8 mouse cellular contexts compared by ENCODE assay signal in the genomic region with DNA sequence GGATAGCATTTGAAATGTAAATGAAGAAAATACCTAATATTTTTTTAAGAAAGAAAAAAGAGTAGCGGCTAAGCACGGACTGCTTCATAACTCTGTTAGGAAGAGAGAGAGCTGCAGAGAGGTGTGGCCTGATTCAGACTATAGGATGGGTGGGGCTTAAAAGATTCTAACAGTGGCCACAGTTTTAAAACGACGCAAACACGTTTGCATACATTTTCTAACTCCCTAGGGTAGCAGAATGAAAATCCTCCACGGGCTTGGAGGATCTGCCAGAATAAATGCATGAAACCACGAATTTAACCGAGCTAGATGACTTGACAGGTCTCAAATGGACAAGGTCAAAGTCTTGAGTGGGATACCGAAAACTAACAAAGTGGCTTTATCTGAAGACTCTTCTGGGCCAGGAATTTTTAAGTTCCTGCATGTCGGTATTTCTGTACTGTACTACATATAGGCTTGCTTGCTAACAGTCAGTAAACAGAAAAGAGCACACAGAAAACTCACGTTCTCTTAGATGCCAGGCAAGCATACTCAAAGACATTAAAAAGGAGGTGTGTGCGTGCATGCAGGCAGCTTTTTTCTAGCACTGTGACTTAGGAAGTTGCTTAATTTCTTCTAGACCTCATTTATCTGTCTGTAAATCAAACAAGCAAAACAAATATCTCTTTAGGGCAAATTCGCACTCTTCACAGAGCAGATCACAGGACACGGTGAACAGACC. TPM values are rescaled to one million over a fixed set of nuclear protein-coding genes. Genes with fewer than 3 reads are reported as not detected.
DNase-seq lines count a peak whose midpoint lies in the region; ATAC-seq and TF ChIP-seq lines count a peak whose summit lies in the region.

No protein-coding gene starts in this region.

- DNase-seq in kidney, postnatal 0 days (ENCODE audit: low spot score) = peak; percentile 56
- no peak for DNase-seq in kidney, adult 8-10 months
- DNase-seq in layer of hippocampus, postnatal 36 days = no peak
- DNase-seq in gastrocnemius, adult 18-20 months (ENCODE audit: low spot score) = no peak
- no peak for DNase-seq in right cerebral cortex, postnatal 10 days (ENCODE audit: low spot score in 2 of 2)

- no peak overlapping the region for H3K27ac ChIP-seq in kidney, postnatal 0 days
- H3K27ac ChIP-seq in brown adipose tissue, adult 24 weeks (replicated peaks; ENCODE audit: low read depth, low read length) = no peak overlapping the region
- no peak overlapping the region for H3K27ac ChIP-seq in hindbrain, embryonic 15.5 days (replicated peaks)
- no peak overlapping the region for H3K27ac ChIP-seq in midbrain, embryonic 12.5 days (replicated peaks)

- ATAC-seq in kidney, postnatal 0 days (replicated peaks; ENCODE audit: low FRiP score, low read depth) = 0 out of 2 replicates have a peak, but pooled peaks have one; percentile 4
- ATAC-seq in hindbrain, embryonic 15.5 days (ENCODE audit: low FRiP score, low read depth) = peak; percentile 46
- peak; percentile 36; the same call in 1 of the 2 replicates for ATAC-seq in midbrain, embryonic 12.5 days (ENCODE audit: low FRiP score, low read depth)

- WGBS in kidney, postnatal 0 days = 23% methylated on average over 14 of the region's 14 CpGs
- WGBS in hindbrain, embryonic 15.5 days = 30% methylated on average over 14 of the region's 14 CpGs
- WGBS in midbrain, embryonic 12.5 days = 33% methylated on average over 14 of the region's 14 CpGs

- peaks cover 8% of the 10 kb centered on the region; the same call in 1 of the 2 replicates for H3K4me1 ChIP-seq in kidney, postnatal 0 days (replicated peaks; ENCODE audit: insufficient read depth, low read length)
- H3K4me1 ChIP-seq in brown adipose tissue, adult 24 weeks (ENCODE audit: control insufficient read depth, insufficient read depth, insufficient read length, low read length) = peaks cover 10% of the 10 kb centered on the region
- H3K4me1 ChIP-seq in hindbrain, embryonic 15.5 days (replicated peaks) = peaks cover 19% of the 10 kb centered on the region
- H3K4me1 ChIP-seq in midbrain, embryonic 12.5 days = peaks cover 9% of the 10 kb centered on the region

- H3K27me3 ChIP-seq in kidney, postnatal 0 days (ENCODE audit: insufficient read depth, low read length) = no peaks in the 10 kb centered on the region
- peaks cover 16% of the 10 kb centered on the region; the same call in 1 of the 2 replicates for H3K27me3 ChIP-seq in hindbrain, embryonic 15.5 days
- peaks cover 35% of the 10 kb centered on the region for H3K27me3 ChIP-seq in midbrain, embryonic 12.5 days

- peak overlapping the region; percentile 83 for H3K4me3 ChIP-seq in kidney, postnatal 0 days (replicated peaks; ENCODE audit: low read depth, low read length)
- peak overlapping the region; percentile 8; the same call in 1 of the 2 replicates for H3K4me3 ChIP-seq in brown adipose tissue, adult 24 weeks (ENCODE audit: insufficient read depth, low read depth, low read length)
- peak overlapping the region; percentile 84 for H3K4me3 ChIP-seq in hindbrain, embryonic 15.5 days
- peak overlapping the region; percentile 77 for H3K4me3 ChIP-seq in midbrain, embryonic 12.5 days

- no peaks in the 10 kb centered on the region for H3K9me3 ChIP-seq in kidney, postnatal 0 days (replicated peaks; ENCODE audit: low read length)
- H3K9me3 ChIP-seq in hindbrain, embryonic 15.5 days = no peaks in the 10 kb centered on the region
- no peaks in the 10 kb centered on the region for H3K9me3 ChIP-seq in midbrain, embryonic 12.5 days

- no peak for TF ChIP-seq CTCF in kidney, postnatal 0 days (IDR thresholded peaks at IDR 0.05; ENCODE audit: low read depth)

- H3K9ac ChIP-seq in kidney, postnatal 0 days (ENCODE audit: low read depth, low read length) = no peak overlapping the region
- no peak overlapping the region for H3K9ac ChIP-seq in hindbrain, embryonic 15.5 days
- no peak overlapping the region for H3K9ac ChIP-seq in midbrain, embryonic 12.5 days (replicated peaks)

- peak overlapping the region; percentile 80 for H3K4me2 ChIP-seq in kidney, postnatal 0 days (ENCODE audit: low read length)
- H3K4me2 ChIP-seq in hindbrain, embryonic 15.5 days = peak overlapping the region; percentile 93
- peak overlapping the region; percentile 96 for H3K4me2 ChIP-seq in midbrain, embryonic 12.5 days (replicated peaks)

- no peaks in the 10 kb centered on the region for H3K36me3 ChIP-seq in kidney, postnatal 0 days (ENCODE audit: insufficient read depth, low read length)
- no peaks in the 10 kb centered on the region for H3K36me3 ChIP-seq in hindbrain, embryonic 15.5 days
- no peaks in the 10 kb centered on the region for H3K36me3 ChIP-seq in midbrain, embryonic 12.5 days

RNA-seq across cellular contexts. Expression of gene Creg1, which starts 0.5 kb away (rescaled TPM):
- polyA plus RNA-seq in kidney, postnatal 0 days (2015; fragmentation: Nextera tagmentation; extraction: Ambion mirVana) = 89.9 and 90.2 TPM in 2 replicates
- 82.8 and 109 TPM in 2 replicates for polyA plus RNA-seq in brown adipose tissue, adult 24 weeks (2012; ENCODE audit: insufficient read depth, insufficient read length, missing spikeins)
- 32.7 and 34.1 TPM in 2 replicates for polyA plus RNA-seq in hindbrain, embryonic 15.5 days (2015; fragmentation: Nextera tagmentation; extraction: Ambion mirVana)
- 27.1 and 31.6 TPM in 2 replicates for polyA plus RNA-seq in midbrain, embryonic 12.5 days (2016; fragmentation: Nextera tagmentation; extraction: Ambion mirVana)
- total RNA-seq in layer of hippocampus, postnatal 36 days (2021) = 10 to 100 TPM; 21.3 to 35.2 TPM
- total RNA-seq in gastrocnemius, adult 18-20 months (2021) = 10 to 100 TPM; 54.3 to 62.4 TPM

RNA-seq across cellular contexts. Expression of gene Cd247, which starts 25.4 kb away (rescaled TPM):
- 0.47 and 0.67 TPM in 2 replicates for polyA plus RNA-seq in kidney, postnatal 0 days (2015; fragmentation: Nextera tagmentation; extraction: Ambion mirVana)
- polyA plus RNA-seq in brown adipose tissue, adult 24 weeks (2012; ENCODE audit: insufficient read depth, insufficient read length, missing spikeins) = 1.3 and 3.3 TPM in 2 replicates
- 0.51 and 0.69 TPM in 2 replicates for polyA plus RNA-seq in hindbrain, embryonic 15.5 days (2015; fragmentation: Nextera tagmentation; extraction: Ambion mirVana)
- 1.2 and 1.7 TPM in 2 replicates for polyA plus RNA-seq in midbrain, embryonic 12.5 days (2016; fragmentation: Nextera tagmentation; extraction: Ambion mirVana)
- total RNA-seq in layer of hippocampus, postnatal 36 days (2021) = not detected
- total RNA-seq in gastrocnemius, adult 18-20 months (2021) = under 1 TPM; 0.23 to 0.26 TPM

RNA-seq across cellular contexts. Expression of gene Rcsd1, which starts 53.5 kb away (rescaled TPM):
- 53.7 and 57.5 TPM in 2 replicates for polyA plus RNA-seq in kidney, postnatal 0 days (2015; fragmentation: Nextera tagmentation; extraction: Ambion mirVana)
- polyA plus RNA-seq in brown adipose tissue, adult 24 weeks (2012; ENCODE audit: insufficient read depth, insufficient read length, missing spikeins) = 4.8 and 8.8 TPM in 2 replicates
- 9.9 and 10.5 TPM in 2 replicates for polyA plus RNA-seq in hindbrain, embryonic 15.5 days (2015; fragmentation: Nextera tagmentation; extraction: Ambion mirVana)
- 9.3 and 13.2 TPM in 2 replicates for polyA plus RNA-seq in midbrain, embryonic 12.5 days (2016; fragmentation: Nextera tagmentation; extraction: Ambion mirVana)
- total RNA-seq in layer of hippocampus, postnatal 36 days (2021) = 1 to 10 TPM; 3.7 to 4.8 TPM
- 100 to 1,000 TPM in 1 of 2 experiments, 10 to 100 TPM in 1; 89.6 to 103 TPM for total RNA-seq in gastrocnemius, adult 18-20 months (2021)

Comparison
In these comparisons a context has a peak if more than half of its experiments do, and no peak if none do; other contexts are left out.
1. H3K4me3 ChIP-seq: peak in every context shown above with its lines; median percentile 84 in hindbrain, embryonic 15.5 days; 83 in kidney, postnatal 0 days; 77 in midbrain, embryonic 12.5 days; 8 in brown adipose tissue, adult 24 weeks.